25 mouse cellular contexts compared by ENCODE assay signal in genomic region chr12:31221522-31221921, GRCm38 (mm10). TPM values are rescaled to one million over a fixed set of nuclear protein-coding genes. Genes with fewer than 3 reads are reported as not detected.
DNase-seq lines count a peak whose midpoint lies in the region; ATAC-seq and TF ChIP-seq lines count a peak whose summit lies in the region.
"Had no signal": no experiment of that assay in that cellular context is flagged by ENCODE, and none has a peak within 500 bp of the region (broad histone marks: within the 10 kb centered on the region; RNA-seq: fewer than 3 reads in every experiment).

No protein-coding gene starts in this region.

- no peak overlapping the region for H3K9ac ChIP-seq in forebrain, postnatal 0 days
- H3K9ac ChIP-seq: embryonic facial prominence, embryonic 13.5 days; heart, embryonic 12.5 days; hindbrain, embryonic 15.5 days had no signal

- H3K4me1 ChIP-seq in heart, embryonic 10.5 days, result peaks cover 23% of the 10 kb centered on the region
- H3K4me1 ChIP-seq in forebrain, postnatal 0 days (ENCODE audit: insufficient read depth), result no peaks in the 10 kb centered on the region
- H3K4me1 ChIP-seq: hindbrain, embryonic 15.5 days had no signal

- no peaks in the 10 kb centered on the region for H3K36me3 ChIP-seq in heart, embryonic 10.5 days
- H3K36me3 ChIP-seq in forebrain, postnatal 0 days (ENCODE audit: insufficient read depth), result no peaks in the 10 kb centered on the region
- H3K36me3 ChIP-seq: embryonic facial prominence, embryonic 13.5 days; G1E; heart, embryonic 12.5 days; hindbrain, embryonic 15.5 days had no signal

- no peak overlapping the region for H3K4me3 ChIP-seq in heart, embryonic 10.5 days
- H3K4me3 ChIP-seq in forebrain, postnatal 0 days (ENCODE audit: low read depth, low read length), result no peak overlapping the region
- no peak overlapping the region for H3K4me3 ChIP-seq in layer of hippocampus, adult 2 months
- H3K4me3 ChIP-seq: embryonic facial prominence, embryonic 13.5 days; heart, adult 2 months; heart, embryonic 12.5 days; hindbrain, embryonic 15.5 days had no signal

- peak; percentile 73 for ATAC-seq in forebrain, postnatal 0 days
- ATAC-seq in megakaryocyte progenitor cell, adult 5-6 weeks (replicated peaks; ENCODE audit: poor library complexity), result no peak
- ATAC-seq: CD4-positive, CD25-positive, alpha-beta regulatory T cell, adult 4 months; intestine, embryonic 16.5 days had no signal

- no peaks in the 10 kb centered on the region for H3K9me3 ChIP-seq in heart, embryonic 10.5 days
- H3K9me3 ChIP-seq in forebrain, postnatal 0 days (ENCODE audit: low read length), result no peaks in the 10 kb centered on the region
- H3K9me3 ChIP-seq: embryonic facial prominence, embryonic 13.5 days; G1E; heart, embryonic 12.5 days; hindbrain, embryonic 15.5 days had no signal

- WGBS in heart, embryonic 10.5 days, result 45% methylated on average over 6 of the region's 6 CpGs
- 65% methylated on average over 6 of the region's 6 CpGs for WGBS in forebrain, postnatal 0 days

- H3K27ac ChIP-seq in heart, embryonic 10.5 days, result no peak overlapping the region
- H3K27ac ChIP-seq in forebrain, postnatal 0 days (ENCODE audit: low read depth, low read length), result no peak overlapping the region
- H3K27ac ChIP-seq in layer of hippocampus, adult 2 months, result no peak overlapping the region
- H3K27ac ChIP-seq: embryonic facial prominence, embryonic 13.5 days; heart, adult 2 months; hindbrain, embryonic 15.5 days had no signal

- no peak for TF ChIP-seq CTCF in forebrain, postnatal 0 days (IDR thresholded peaks at IDR 0.05; ENCODE audit: low read depth)
- TF ChIP-seq CTCF in layer of hippocampus, adult 2 months (conservative IDR thresholded peaks at IDR 0.05), result no peak

- no peaks in the 10 kb centered on the region for H3K27me3 ChIP-seq in heart, embryonic 10.5 days (ENCODE audit: insufficient read depth, poor library complexity, severe bottlenecking)
- no peaks in the 10 kb centered on the region for H3K27me3 ChIP-seq in forebrain, postnatal 0 days (ENCODE audit: insufficient read depth, low read length)
- H3K27me3 ChIP-seq: embryonic facial prominence, embryonic 13.5 days; heart, embryonic 12.5 days; hindbrain, embryonic 15.5 days had no signal

- peak; percentile 0 for DNase-seq in heart, adult 11 months
- no peak for DNase-seq in heart, embryonic 10.5 days (ENCODE audit: low spot score)
- peak; percentile 21 for DNase-seq in brain, adult 2 months (ENCODE audit: low read depth, low spot score)
- DNase-seq in forebrain, postnatal 0 days, result peak; percentile 11
- DNase-seq in layer of hippocampus, adult 2 months (ENCODE audit: low spot score in 2 of 2), result no peak
- DNase-seq: adrenal gland, postnatal 10 days; B cell, adult 2 months; cerebellum, adult 18-20 months; cerebellum, adult 9-11 months; cerebellum, postnatal 36 days; gastrocnemius, postnatal 10 days; heart, adult 2 months had no signal

- H3K4me2 ChIP-seq in forebrain, postnatal 0 days (ENCODE audit: low read depth), result no peak overlapping the region
- H3K4me2 ChIP-seq: embryonic facial prominence, embryonic 13.5 days; heart, embryonic 12.5 days; hindbrain, embryonic 15.5 days had no signal

RNA-seq across cellular contexts. Expression of gene Gm6993, which starts 19.0 kb away (rescaled TPM):
- polyA plus RNA-seq in heart, embryonic 10.5 days (2016; fragmentation: Nextera tagmentation; extraction: Ambion mirVana), result not detected in 2 replicates
- total RNA-seq in forebrain, postnatal 0 days (2014; rRNA removed), result not detected in 2 replicates
- not detected in 2 replicates for polyA plus RNA-seq in forebrain, postnatal 0 days (2015; fragmentation: Nextera tagmentation; extraction: Ambion mirVana)
- not detected for total RNA-seq in layer of hippocampus, adult 2 months (2021)
- not detected in 2 replicates for total RNA-seq in megakaryocyte progenitor cell, adult 5-6 weeks (2015)
- total RNA-seq in megakaryocyte progenitor cell, adult 5-6 weeks (2017), result not detected in 2 replicates
- total RNA-seq: adrenal gland, postnatal 10 days; adrenal gland, postnatal 4 days; G1E; gastrocnemius, postnatal 10 days; gastrocnemius, postnatal 4 days; heart, adult 2 months; heart, postnatal 25 days had no signal
- polyA plus RNA-seq: CD4-positive, CD25-positive, alpha-beta regulatory T cell, adult 4 months; embryonic facial prominence, embryonic 13.5 days; frontal cortex, adult 2 months; G1E; heart, adult 2 months; heart, embryonic 12.5 days; heart, embryonic 16.5 days; hindbrain, embryonic 11.5 days; hindbrain, embryonic 15.5 days; intestine, embryonic 16.5 days had no signal

RNA-seq across cellular contexts. Expression of gene Lamb1, which starts 43.5 kb away (rescaled TPM):
- polyA plus RNA-seq in heart, embryonic 10.5 days (2016; fragmentation: Nextera tagmentation; extraction: Ambion mirVana), result 66.1 and 102 TPM in 2 replicates
- total RNA-seq in forebrain, postnatal 0 days (2014; rRNA removed), result 25.3 and 33.4 TPM in 2 replicates
- 10.2 and 12.1 TPM in 2 replicates for polyA plus RNA-seq in forebrain, postnatal 0 days (2015; fragmentation: Nextera tagmentation; extraction: Ambion mirVana)
- 10 to 100 TPM; 37.8 to 46.8 TPM for total RNA-seq in layer of hippocampus, adult 2 months (2021)
- 0.07 TPM in 1 of 2 replicates, not detected in the other for total RNA-seq in megakaryocyte progenitor cell, adult 5-6 weeks (2015)
- total RNA-seq in megakaryocyte progenitor cell, adult 5-6 weeks (2017), result not detected in 2 replicates
- polyA plus RNA-seq: CD4-positive, CD25-positive, alpha-beta regulatory T cell, adult 4 months; G1E had no signal

Comparison
In these comparisons a context has a peak if more than half of its experiments do, and no peak if none do; other contexts are left out.
1. DNase-seq: peak in heart, adult 11 months (single experiment), brain, adult 2 months (single experiment) and forebrain, postnatal 0 days (single experiment); none in heart, embryonic 10.5 days (single experiment) and layer of hippocampus, adult 2 months (0 of 2).
2. RNA of gene Lamb1, which starts 43.5 kb away (total RNA-seq): 37.8 to 46.8 TPM in layer of hippocampus, adult 2 months and 25.3 to 33.4 TPM in forebrain, postnatal 0 days; 0.07 TPM in megakaryocyte progenitor cell, adult 5-6 weeks; every median in the first group is over 10 times any median in the second.